Mouse (Mus musculus) kidney, adult 2 months (tissue): ENCODE measurements around the gene Mettl15. TPM values are rescaled to one million over a fixed set of nuclear protein-coding genes. Genes with fewer than 3 reads are reported as not detected.

Source experiments
- DNase-seq: peaks from one replicate; pipeline ENCODE4 v3.0.0; 2021
- H3K27ac ChIP-seq: fragments of 200-500 bp; 2 replicates; pipeline ENCODE4 v1.5.1; 2012; ENCODE audit warnings: low read depth, low read length, control low read depth, inconsistent platforms; ENCODE audit not compliant: insufficient read depth
- H3K27me3 ChIP-seq: fragments of 200-500 bp; replicated peaks from 2 replicates; pipeline ENCODE4 v1.6.1; 2012; ENCODE audit warnings: mild to moderate bottlenecking, moderate library complexity, low read length, inconsistent platforms; ENCODE audit not compliant: control insufficient read depth, insufficient read depth
- H3K36me3 ChIP-seq: fragments of 200-500 bp; 2 replicates; pipeline ENCODE4 v1.6.1; 2012; ENCODE audit warnings: mild to moderate bottlenecking, moderate library complexity, low read length, inconsistent platforms; ENCODE audit not compliant: control insufficient read depth, insufficient read depth
- H3K4me1 ChIP-seq: fragments of 200-500 bp; 2 replicates; pipeline ENCODE4 v1.6.1; 2011; ENCODE audit warnings: low read length; ENCODE audit not compliant: control insufficient read depth, insufficient read depth
- H3K4me3 ChIP-seq: fragments of 200-500 bp; 2 replicates; pipeline ENCODE4 v1.5.1; 2011; ENCODE audit warnings: mild to moderate bottlenecking, low read depth, low read length, control low read depth; ENCODE audit not compliant: insufficient read depth
- CTCF ChIP-seq: fragments of 200-500 bp; conservative IDR thresholded peaks from 2 replicates; pipeline ENCODE4 v1.5.1; 2011; ENCODE audit warnings: low read depth, mild to moderate bottlenecking, control low read depth, low read length, moderate library complexity, mixed read lengths; ENCODE audit not compliant: insufficient read depth, insufficient read length
- POLR2A ChIP-seq: fragments of 200-500 bp; IDR thresholded peaks from one replicate; pipeline ENCODE4 v1.6.1; 2011; ENCODE audit warnings: low read depth, low read length, control low read depth
- WGBS: fragments of 180-500 bp; shearing (Covaris S2); methylation state at CpG from one replicate; pipeline ENCODE4 v1.1.7; 2018; 5-methylcytosine and 5-hydroxymethylcytosine counted together
- polyA plus RNA-seq: library from polyadenylated mRNA; depleted of rRNA; stranded (reverse); fragments of >200 nt; gene quantifications from 2 replicates; pipeline ENCODE4 v1.2.3, GENCODE M21; 2012

Mettl15 gene
- polyA plus RNA-seq, 1 experiment, result 7.9 TPM

DNA sequence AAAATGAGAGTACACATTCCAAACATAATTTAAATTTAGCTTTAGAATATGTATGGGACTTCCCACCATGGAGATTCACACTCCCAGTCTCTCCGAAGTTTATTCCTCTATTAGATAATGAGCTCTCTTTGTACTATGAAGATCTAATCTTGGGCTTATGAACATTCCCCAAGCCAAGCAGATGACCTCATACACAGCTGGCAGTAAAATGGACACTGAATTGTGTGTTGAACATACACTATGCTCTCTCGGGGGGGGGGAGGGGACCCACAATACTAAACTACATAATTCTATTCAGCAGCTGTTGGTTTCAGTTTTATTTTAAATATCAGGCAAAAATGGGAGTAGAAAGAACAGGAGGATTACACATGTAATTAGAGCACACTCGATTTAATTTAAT lies 97.6 kb downstream of the Mettl15 start:
- Histone ChIP-seq H3K36me3 (no peaks in the 10 kb centered on the region), H3K4me3 (no peak overlapping the region), H3K27ac (no peak overlapping the region), H3K27me3 (no peaks in the 10 kb centered on the region), H3K4me1 (no peaks in the 10 kb centered on the region)
- WGBS, result 83% methylated on average over 3 of the region's 3 CpGs
- DNase-seq, result no peak
- no peak for TF ChIP-seq POLR2A
- TF ChIP-seq CTCF, result no peak

DNA sequence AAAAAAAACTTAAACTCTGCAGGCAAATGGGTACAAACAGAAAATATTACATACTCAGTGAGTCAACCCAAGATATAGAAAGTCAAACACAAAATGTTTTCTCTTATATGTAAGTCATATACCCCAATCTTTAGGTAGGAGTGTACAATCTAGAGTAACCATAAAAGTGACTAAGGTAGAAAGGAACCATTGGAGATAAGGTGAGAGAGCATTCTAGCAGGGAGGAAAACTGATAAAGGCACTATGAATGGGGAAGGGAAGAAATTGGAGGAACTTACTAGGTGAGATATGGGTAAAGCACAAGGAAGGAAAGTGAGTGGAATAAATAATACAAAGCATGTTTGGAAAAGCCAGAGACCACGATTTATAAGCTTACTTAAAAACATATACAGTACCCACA lies 122.0 kb downstream of the Mettl15 start:
- H3K27me3 ChIP-seq, result no peaks in the 10 kb centered on the region
- no peaks in the 10 kb centered on the region for H3K4me1 ChIP-seq
- TF ChIP-seq CTCF, result no peak
- TF ChIP-seq POLR2A, result no peak
- WGBS, result 74% methylated on average over 1 of the region's 1 CpGs
- no peak overlapping the region for H3K4me3 ChIP-seq
- no peaks in the 10 kb centered on the region for H3K36me3 ChIP-seq
- no peak overlapping the region for H3K27ac ChIP-seq
- no peak for DNase-seq

DNA sequence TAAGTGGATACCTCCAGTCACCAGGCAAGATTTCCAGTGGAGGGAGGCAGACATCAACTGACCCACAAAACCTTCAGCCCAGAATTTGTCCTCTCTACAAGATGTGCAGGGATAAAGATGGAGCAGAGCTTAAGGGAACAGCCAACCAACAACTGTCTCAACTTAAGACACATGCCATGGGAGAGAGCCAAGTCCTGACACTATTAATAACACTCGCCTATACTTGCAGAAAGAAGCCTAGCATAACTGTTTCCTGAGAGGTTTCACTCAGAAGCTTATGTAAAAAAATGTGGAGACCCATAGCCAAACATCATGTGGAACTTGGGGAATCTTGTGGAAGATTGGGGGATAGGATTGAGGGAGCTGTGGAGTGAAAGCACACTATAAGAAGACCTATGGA lies 124.4 kb downstream of the Mettl15 start:
- 88% methylated on average over 1 of the region's 1 CpGs for WGBS
- no peak for TF ChIP-seq POLR2A
- TF ChIP-seq CTCF, result no peak
- Histone ChIP-seq H3K27ac (no peak overlapping the region), H3K4me1 (no peaks in the 10 kb centered on the region), H3K36me3 (no peaks in the 10 kb centered on the region), H3K27me3 (no peaks in the 10 kb centered on the region), H3K4me3 (no peak overlapping the region)
- no peak for DNase-seq

DNA sequence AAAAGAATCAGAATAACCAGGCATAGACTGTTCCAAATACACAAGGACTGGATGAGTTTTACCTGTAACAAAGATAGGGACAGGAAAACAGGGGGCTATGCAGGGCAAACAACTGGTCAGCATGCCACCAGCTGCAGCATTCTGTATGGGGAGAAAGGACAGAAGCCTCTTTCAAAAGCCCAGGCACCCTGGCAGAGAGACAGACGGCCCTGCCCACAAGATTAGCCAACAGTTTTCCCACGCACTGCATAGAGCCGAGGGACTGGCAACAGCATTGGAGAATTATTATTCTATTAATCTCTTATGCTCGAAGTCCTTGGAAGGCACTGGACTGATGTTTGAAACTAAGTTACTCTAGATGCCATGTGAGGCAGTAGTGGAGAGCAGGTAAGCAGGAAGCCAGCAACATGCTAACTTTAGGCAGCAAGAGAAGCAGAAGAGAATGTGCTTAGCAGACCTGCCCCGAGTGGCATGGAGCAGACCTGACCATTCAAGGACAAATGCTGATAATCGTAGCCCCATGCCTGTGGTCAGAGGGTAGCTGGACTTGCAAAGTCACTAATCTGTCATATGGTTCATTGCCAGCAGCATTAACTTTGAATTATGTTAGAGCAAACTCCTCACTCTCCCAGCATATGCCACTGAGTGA lies 127.0 kb downstream of the Mettl15 start:
- H3K27ac ChIP-seq, result no peak overlapping the region
- H3K36me3 ChIP-seq, result no peaks in the 10 kb centered on the region
- 57% methylated on average over 6 of the region's 6 CpGs for WGBS
- no peak for DNase-seq
- no peaks in the 10 kb centered on the region for H3K4me1 ChIP-seq
- TF ChIP-seq CTCF, result no peak
- no peak for TF ChIP-seq POLR2A
- H3K4me3 ChIP-seq, result no peak overlapping the region
- H3K27me3 ChIP-seq, result no peaks in the 10 kb centered on the region

DNA sequence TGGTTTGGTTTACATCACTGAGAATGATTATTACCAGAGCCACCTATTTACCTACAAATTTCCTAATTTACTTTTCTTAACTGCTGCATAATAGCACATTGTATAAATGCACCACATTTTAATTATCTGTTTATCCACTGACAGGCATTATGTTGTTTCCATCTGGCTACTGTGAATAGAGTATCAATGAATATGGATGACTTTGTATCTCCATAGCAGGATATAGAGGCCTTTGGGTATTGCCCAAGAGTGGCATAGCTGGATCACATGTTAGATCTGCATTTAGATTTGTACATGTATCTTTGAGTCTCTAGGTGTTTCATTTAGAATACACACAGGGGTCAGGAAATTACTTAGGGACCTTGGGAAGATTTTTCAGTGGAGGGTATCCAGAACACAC lies 133.3 kb downstream of the Mettl15 start:
- no peak for DNase-seq
- no peak overlapping the region for H3K27ac ChIP-seq
- H3K27me3 ChIP-seq, result no peaks in the 10 kb centered on the region
- H3K4me1 ChIP-seq, result no peaks in the 10 kb centered on the region
- H3K4me3 ChIP-seq, result no peak overlapping the region
- H3K36me3 ChIP-seq, result no peaks in the 10 kb centered on the region
- no peak for TF ChIP-seq POLR2A
- TF ChIP-seq CTCF, result no peak

DNA sequence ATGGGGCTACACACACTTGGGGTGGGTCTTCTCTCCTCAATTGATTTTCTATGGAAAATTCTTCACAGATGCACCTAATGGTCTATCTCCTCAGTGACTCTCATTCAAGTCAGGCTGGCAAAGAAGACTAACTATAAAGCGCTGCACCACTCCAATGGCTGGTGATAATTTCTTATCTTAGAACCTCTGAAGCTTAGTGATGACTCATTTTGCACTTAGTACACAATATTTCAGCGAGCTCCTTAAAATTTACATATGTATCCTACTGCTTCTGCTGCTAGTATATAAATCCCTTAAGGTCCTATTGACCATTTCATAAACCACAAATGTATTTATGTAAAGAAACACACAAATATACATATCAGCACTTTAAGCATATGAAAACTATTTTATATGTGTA lies 136.1 kb downstream of the Mettl15 start:
- H3K36me3 ChIP-seq, result no peaks in the 10 kb centered on the region
- no peak for TF ChIP-seq CTCF
- TF ChIP-seq POLR2A, result no peak
- no peaks in the 10 kb centered on the region for H3K27me3 ChIP-seq
- no peaks in the 10 kb centered on the region for H3K4me1 ChIP-seq
- DNase-seq, result no peak
- 92% methylated on average over 2 of the region's 2 CpGs for WGBS
- no peak overlapping the region for H3K27ac ChIP-seq
- no peak overlapping the region for H3K4me3 ChIP-seq

DNA sequence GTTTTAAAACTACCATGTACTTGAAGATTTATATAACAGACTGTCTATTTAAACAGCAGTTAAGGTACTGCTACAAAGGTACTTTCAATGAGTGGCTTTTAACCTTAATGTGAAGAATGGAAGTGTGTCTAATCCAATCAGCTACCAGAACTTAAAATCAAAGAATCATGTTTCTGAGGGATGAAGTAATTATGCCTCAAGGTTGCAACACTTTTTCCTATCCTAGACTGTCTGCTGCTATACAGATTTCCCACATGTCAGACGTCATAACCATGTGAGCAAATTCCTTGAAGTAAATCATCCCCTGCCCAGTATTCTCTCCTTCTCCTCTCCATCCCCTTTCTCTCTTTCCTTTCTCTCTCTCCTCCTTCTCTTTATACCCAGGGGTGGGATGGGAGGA lies 140.2 kb downstream of the Mettl15 start:
- TF ChIP-seq POLR2A, result no peak
- TF ChIP-seq CTCF, result no peak
- no peak for DNase-seq
- Histone ChIP-seq H3K4me3 (no peak overlapping the region), H3K36me3 (no peaks in the 10 kb centered on the region), H3K4me1 (no peaks in the 10 kb centered on the region), H3K27me3 (no peaks in the 10 kb centered on the region), H3K27ac (no peak overlapping the region)
- WGBS, result 77% methylated on average over 1 of the region's 1 CpGs
